Mouse (Mus musculus): ENCODE measurements at regions not wholly inside any gene's neighbourhood (a gene's known extent, or its start where the extent isn't known, plus 50 kb on each side); places are given as distances from the start of the nearest gene placed in this dataset.
"Not testable (repeated sequence)": the region's sequence is repeated elsewhere in the genome, so short reads cannot be mapped to it uniquely, and the experiment has no call there.

DNA sequence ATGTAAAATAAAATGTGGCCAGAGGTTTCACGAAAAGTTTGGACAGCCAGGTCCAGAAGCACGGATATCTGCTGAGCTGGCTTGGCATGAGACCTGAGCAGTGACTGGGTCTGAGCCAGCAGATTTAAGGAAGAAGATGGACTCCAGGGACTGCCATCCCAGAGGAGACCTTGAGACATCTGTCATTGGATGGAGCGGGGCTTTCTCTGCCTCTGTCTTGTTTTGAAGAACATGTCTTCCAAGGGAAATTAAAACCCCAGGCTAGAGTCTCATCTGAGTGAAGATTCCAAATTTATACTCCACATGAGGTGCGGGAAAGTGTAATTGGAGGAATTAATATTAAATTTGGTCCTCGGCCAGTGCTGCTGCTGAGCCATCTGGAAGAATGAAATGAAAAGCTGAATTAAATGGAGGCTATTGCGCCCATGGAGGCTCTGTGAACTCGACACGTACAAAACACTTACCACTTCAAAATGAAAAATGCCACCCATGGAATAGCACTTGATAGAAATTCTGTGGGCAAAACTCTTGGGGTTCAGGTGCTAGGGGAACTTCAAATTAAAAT is 129.8 kb upstream of the Adcy2 start:
- no peak for DNase-seq

DNA sequence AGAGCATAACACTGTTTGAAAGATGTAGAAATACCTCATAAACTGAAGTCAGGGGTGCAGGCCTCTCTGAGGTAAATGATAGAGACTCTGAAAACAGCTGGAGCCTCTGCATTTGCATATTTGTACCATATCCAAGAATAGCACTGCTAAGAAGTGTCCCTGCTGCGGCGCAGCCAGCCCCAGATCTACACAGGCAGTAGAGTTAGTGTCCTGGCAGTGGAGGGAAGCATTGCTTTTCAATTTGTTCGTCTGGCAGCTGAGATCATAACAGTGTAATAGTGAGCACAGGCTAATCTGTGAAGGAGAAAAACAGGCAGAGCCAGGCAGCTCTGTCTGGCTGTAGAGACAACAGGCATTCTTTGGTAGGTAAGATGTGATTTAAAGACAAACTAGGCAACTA is 128.2 kb upstream of the Adcy2 start:
- DNase-seq = no peak

DNA sequence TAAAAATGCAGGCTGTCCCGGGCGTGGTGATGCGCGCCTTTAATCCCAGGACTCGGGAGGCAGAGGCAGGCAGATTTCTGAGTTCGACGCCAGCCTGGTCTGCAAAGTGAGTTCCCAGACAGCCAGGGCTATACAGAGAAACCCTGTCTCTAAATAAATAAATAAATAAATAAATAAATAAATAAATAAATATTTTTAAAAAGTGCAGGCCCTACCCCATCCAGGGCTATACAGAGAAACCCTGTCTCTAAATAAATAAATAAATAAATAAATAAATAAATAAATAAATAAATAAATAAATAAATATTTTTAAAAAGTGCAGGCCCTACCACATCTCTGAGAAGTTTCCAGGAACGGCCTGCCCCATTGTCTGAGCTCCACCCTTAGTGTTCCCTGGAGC is 119.4 kb upstream of the Adcy2 start:
- not testable (repeated sequence) for DNase-seq

DNA sequence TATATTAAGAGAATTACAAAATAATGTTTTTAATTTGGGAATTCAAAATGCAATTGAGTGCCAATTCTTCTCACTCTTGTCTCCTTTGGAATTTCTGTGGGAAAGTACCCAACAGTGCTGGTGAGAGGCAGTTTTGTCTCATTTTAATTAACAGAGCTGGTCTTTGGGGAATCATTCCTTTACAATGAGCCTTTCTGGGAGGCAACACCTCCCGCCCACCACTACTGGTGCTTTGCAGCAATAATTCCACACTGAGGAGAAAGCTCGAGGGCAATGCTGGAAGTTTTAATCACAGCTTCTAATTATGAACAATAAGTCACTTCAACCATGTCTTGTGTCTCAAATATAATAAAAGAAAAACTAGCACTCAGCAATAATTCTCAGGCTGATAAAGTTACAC is 109.8 kb upstream of the Adcy2 start:
- no peak for DNase-seq

DNA sequence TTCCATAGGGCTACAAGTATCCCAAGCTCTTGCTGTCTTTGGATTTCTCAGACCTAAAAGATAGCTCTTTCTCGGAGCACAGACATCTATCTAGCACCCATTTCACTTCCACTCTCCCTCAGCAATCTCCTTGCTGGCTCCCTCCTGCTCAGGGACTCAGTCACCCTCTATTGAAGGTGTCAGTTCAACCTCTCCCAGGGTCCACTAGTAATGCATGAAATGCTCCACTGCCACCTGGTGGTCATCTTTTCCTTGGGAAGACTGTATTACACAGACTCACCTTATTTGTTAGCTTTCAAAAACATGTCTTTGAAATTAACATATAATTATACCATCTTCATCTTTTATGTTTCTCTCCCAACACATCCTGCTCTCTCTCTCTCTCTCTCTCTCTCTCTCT is 87.3 kb upstream of the Adcy2 start:
- DNase-seq = peak; percentile 53

DNA sequence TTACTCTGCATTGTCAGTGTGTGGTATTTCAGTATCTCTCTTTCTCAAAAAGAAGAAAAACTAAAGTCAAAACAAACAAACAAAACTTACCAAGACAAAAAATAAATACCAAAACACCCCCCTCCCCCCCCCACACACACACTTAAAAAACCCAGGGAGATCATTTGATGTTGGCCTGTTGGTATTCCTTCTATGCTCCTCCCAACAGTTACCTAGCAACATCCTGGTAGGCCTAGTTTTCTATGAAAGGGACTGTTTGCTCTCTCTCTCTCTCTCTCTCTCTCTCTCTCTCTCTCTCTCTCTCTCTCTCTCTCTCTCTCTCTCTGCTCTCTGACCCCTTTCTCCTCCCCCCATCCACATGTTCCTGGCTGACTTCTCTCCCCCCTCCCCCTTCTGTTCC is 71.0 kb upstream of the Adcy2 start:
- DNase-seq = no peak

DNA sequence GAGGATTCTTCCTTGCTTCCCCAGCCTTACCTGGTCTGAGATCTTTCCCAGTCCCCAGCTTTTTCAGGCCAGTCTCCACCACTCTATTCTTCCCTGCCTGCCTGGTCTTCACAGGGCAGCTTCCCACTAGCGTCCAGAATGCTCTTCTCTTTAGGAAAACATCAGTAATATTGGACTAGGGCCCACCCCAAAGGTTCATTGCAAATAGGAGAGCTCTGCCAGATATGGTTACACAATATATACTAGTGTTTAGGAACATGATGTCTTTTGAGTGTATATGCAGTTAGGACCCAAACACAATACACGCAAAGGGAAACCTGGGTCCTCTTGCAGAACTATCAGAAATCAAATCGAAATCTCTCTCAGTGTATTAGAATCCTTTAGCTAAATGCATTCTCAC is 70.5 kb upstream of the Adcy2 start:
- DNase-seq = no peak

- DNase-seq = no peak
These were observed 67.3 kb upstream of the Adcy2 start for GRCm38 (mm10) chr13:69066636-69067035.

DNA sequence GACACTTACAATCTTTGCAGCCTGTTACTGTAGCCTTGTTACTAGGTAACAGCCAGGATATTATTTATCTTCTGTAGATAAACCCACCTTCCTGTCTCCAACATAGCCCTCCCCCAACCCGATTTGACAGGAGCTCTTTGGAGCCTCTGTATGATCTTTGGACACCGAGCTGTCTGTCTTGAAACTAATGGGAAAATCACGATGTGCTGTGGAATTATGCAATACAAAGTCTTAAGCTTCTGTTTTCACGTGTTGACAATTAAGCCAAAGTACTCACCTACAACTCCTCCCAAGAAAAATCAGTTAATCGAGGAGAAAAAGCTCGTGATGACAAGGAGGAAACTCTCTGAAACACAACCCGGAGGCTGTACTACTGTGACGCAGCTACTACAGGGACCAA is 65.9 kb upstream of the Adcy2 start:
- no peak for DNase-seq

DNA sequence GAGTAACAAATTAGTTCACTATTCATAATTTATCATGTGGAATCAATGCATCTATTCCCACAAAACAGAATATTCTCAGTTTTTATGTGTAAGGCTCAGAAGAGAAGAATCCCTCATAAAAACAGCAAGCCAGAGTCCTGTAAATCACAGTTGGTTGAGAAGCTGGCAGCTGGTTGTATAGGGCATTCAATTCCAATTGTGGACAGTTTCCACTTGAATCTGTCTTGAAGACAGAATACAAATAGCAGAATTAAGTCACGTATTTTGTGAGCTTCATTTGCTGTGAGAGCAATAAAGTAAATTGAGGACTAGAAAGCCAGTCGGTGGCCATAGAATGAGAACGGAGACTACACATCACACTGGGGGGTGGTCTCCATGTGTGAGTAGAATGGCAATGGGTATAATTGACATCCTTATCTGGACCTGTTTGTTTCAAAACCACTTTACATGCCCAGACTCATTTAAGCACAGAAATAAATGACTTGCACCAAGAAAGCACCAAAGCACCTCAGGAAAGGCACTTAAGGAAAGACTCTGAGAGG is 63.4 kb upstream of the Adcy2 start:
- no peak for DNase-seq

DNA sequence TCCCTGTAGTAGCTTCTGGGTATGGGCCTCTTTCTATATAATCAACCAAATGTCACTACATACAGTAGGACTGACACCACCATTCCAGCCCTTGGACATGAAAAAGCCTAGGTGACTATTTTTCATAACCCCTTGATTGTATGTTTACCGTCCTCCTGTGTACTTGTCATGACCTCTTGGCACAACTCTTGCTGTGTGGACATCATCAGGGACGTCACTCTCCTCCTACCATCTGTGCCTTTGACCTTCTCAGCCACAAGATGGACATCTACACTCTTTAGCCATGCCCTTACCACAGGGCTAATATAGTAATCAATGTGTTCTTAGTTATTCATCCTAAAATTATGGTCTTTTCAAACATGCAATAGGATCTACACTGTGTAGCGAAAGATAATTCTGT is 62.1 kb upstream of the Adcy2 start:
- DNase-seq = no peak
